Mouse (Mus musculus): ENCODE data around the gene Car4. TPM values are rescaled to one million over a fixed set of nuclear protein-coding genes. Genes with fewer than 3 reads are reported as not detected.

The Car4 gene
- polyA plus RNA-seq, 1 experiment, result 26.3 TPM

GRCm38 (mm10) chr11:84995241-84995640 is 37.7 kb downstream of the Car4 start:
- no peak overlapping the region for H3K27ac ChIP-seq (replicated peaks; ENCODE audit: low read depth, low read length)
- H3K4me3 ChIP-seq (ENCODE audit: insufficient read depth, low read depth, low read length), result no peak overlapping the region

GRCm38 (mm10) chr11:85003566-85003965 is 46.0 kb downstream of the Car4 start:
- Histone ChIP-seq H3K4me1 (ENCODE audit: control insufficient read depth, insufficient read depth, insufficient read length, low read length) (no peaks in the 10 kb centered on the region), H3K4me3 (ENCODE audit: insufficient read depth, low read depth, low read length) (no peak overlapping the region), H3K27ac (replicated peaks; ENCODE audit: low read depth, low read length) (no peak overlapping the region)

More at GRCm38 (mm10) chr11:84995241-84995640, 37.7 kb downstream of the Car4 start:
- H3K4me1 ChIP-seq (ENCODE audit: control insufficient read depth, insufficient read depth, insufficient read length, low read length), result no peaks in the 10 kb centered on the region

GRCm38 (mm10) chr11:85013121-85013520 is 55.5 kb downstream of the Car4 start:
- H3K27ac ChIP-seq (replicated peaks; ENCODE audit: low read depth, low read length), result no peak overlapping the region
- no peaks in the 10 kb centered on the region for H3K4me1 ChIP-seq (ENCODE audit: control insufficient read depth, insufficient read depth, insufficient read length, low read length)
- no peak overlapping the region for H3K4me3 ChIP-seq (ENCODE audit: insufficient read depth, low read depth, low read length)

Other genes with a start within 250 kb of the Car4 start
- 6.9 and 9.6 TPM in 2 replicates for gene Mrm1, start 138.3 kb upstream of the Car4 start, polyA plus RNA-seq (2012; ENCODE audit: insufficient read depth, insufficient read length, missing spikeins)
- gene Dhrs11, start 128.8 kb upstream of the Car4 start, polyA plus RNA-seq (2012; ENCODE audit: insufficient read depth, insufficient read length, missing spikeins), result 18.6 and 22.3 TPM in 2 replicates
- 60.0 and 66.9 TPM in 2 replicates for gene Ggnbp2, start 87.0 kb upstream of the Car4 start, polyA plus RNA-seq (2012; ENCODE audit: insufficient read depth, insufficient read length, missing spikeins)
- 3.5 and 3.6 TPM in 2 replicates for gene Myo19, start 77.6 kb upstream of the Car4 start, polyA plus RNA-seq (2012; ENCODE audit: insufficient read depth, insufficient read length, missing spikeins)
- 3.5 and 4.7 TPM in 2 replicates for gene Pigw, start 77.5 kb upstream of the Car4 start, polyA plus RNA-seq (2012; ENCODE audit: insufficient read depth, insufficient read length, missing spikeins)
- gene Znhit3, start 41.4 kb upstream of the Car4 start, polyA plus RNA-seq (2012; ENCODE audit: insufficient read depth, insufficient read length, missing spikeins), result 18.5 and 22.0 TPM in 2 replicates
- gene Usp32, start 182.4 kb downstream of the Car4 start, polyA plus RNA-seq (2012; ENCODE audit: insufficient read depth, insufficient read length, missing spikeins), result 16.5 and 28.5 TPM in 2 replicates
- not detected in 2 replicates for gene 1700125H20Rik, start 212.6 kb downstream of the Car4 start, polyA plus RNA-seq (2012; ENCODE audit: insufficient read depth, insufficient read length, missing spikeins)

Data from brown adipose tissue, adult 24 weeks (tissue).